Comparison of ENCODE assay signal across 7 mouse cellular contexts in the genomic region with DNA sequence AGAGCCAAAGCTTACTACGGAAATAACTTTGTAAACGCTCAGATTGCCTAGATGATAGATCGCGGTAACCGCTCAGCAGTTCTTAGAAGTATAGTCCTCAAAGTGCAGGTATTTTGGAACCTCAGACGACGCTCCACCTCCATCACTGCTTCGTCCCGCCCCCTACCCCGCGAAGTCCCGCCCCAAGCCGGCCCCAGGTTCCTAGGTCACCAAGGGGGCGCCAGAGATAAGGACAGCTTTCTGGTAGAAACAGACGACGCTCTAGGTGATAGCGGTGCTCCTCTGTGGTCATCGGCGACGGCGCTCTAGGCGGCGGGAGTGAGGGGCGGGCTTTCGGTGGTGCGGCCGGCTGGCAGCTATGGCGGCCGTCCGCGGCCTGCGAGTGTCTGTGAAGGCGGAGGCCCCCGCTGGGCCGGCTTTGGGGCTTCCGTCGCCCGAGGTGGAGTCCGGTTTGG. TPM values are rescaled to one million over a fixed set of nuclear protein-coding genes. Genes with fewer than 3 reads are reported as not detected.
DNase-seq lines count a peak whose midpoint lies in the region; ATAC-seq and TF ChIP-seq lines count a peak whose summit lies in the region.

A gene (plus strand): TSS at position 242 of the 455 bp plus-strand sequence.

- peaks cover 10% of the 10 kb centered on the region for H3K36me3 ChIP-seq in embryonic facial prominence, embryonic 12.5 days
- H3K36me3 ChIP-seq in kidney, adult 2 months (ENCODE audit: control insufficient read depth, insufficient read depth, low read length) = no peaks in the 10 kb centered on the region
- peaks cover 25% of the 10 kb centered on the region for H3K36me3 ChIP-seq in limb, embryonic 12.5 days
- 0 out of 2 replicates have a peak, but pooled peaks cover 3% of the 10 kb centered on the region for H3K36me3 ChIP-seq in midbrain, embryonic 15.5 days (replicated peaks)
- H3K36me3 ChIP-seq in spleen, adult 2 months (ENCODE audit: control insufficient read depth, insufficient read depth, low read length) = peaks cover 4% of the 10 kb centered on the region; the same call in 1 of the 2 replicates

- peak within 1 kb of the TSS; percentile 89 for H3K4me2 ChIP-seq in embryonic facial prominence, embryonic 12.5 days (replicated peaks)
- peak within 1 kb of the TSS; percentile 83 for H3K4me2 ChIP-seq in limb, embryonic 12.5 days
- peak within 1 kb of the TSS; percentile 73 for H3K4me2 ChIP-seq in midbrain, embryonic 15.5 days

- peak; percentile 66 for TF ChIP-seq CTCF in kidney, adult 2 months (conservative IDR thresholded peaks at IDR 0.05; ENCODE audit: insufficient read depth, insufficient read length, low read depth, low read length)
- TF ChIP-seq CTCF in spleen, adult 2 months (IDR thresholded peaks at IDR 0.05; ENCODE audit: extremely low read depth, insufficient read depth, insufficient read length, insufficient replicate concordance) = peak; percentile 78; the same call in 1 of the 2 replicates

- no peaks in the 10 kb centered on the region for H3K27me3 ChIP-seq in embryonic facial prominence, embryonic 12.5 days
- H3K27me3 ChIP-seq in kidney, adult 2 months (replicated peaks; ENCODE audit: control insufficient read depth, insufficient read depth, low read length) = no peaks in the 10 kb centered on the region
- no peaks in the 10 kb centered on the region for H3K27me3 ChIP-seq in limb, embryonic 12.5 days
- no peaks in the 10 kb centered on the region for H3K27me3 ChIP-seq in midbrain, embryonic 15.5 days (replicated peaks)
- H3K27me3 ChIP-seq in spleen, adult 2 months (ENCODE audit: control insufficient read depth, insufficient read depth, low read length) = no peaks in the 10 kb centered on the region

- H3K9ac ChIP-seq in embryonic facial prominence, embryonic 12.5 days = peak within 1 kb of the TSS; percentile 92
- H3K9ac ChIP-seq in limb, embryonic 12.5 days (replicated peaks) = peak within 1 kb of the TSS; percentile 92
- H3K9ac ChIP-seq in midbrain, embryonic 15.5 days = peak within 1 kb of the TSS; percentile 92

- no peak for TF ChIP-seq POLR2A in kidney, adult 2 months (IDR thresholded peaks at IDR 0.05; ENCODE audit: low read depth, low read length)
- peak; percentile 36; the same call in 1 of the 2 replicates for TF ChIP-seq POLR2A in spleen, adult 2 months (IDR thresholded peaks at IDR 0.05; ENCODE audit: low read depth, low read length)

- peaks cover 13% of the 10 kb centered on the region for H3K4me1 ChIP-seq in embryonic facial prominence, embryonic 12.5 days
- H3K4me1 ChIP-seq in kidney, adult 2 months (ENCODE audit: control insufficient read depth, insufficient read depth, low read length) = peaks cover 7% of the 10 kb centered on the region; the same call in 1 of the 2 replicates
- H3K4me1 ChIP-seq in limb, embryonic 12.5 days (replicated peaks) = peaks cover 22% of the 10 kb centered on the region
- peaks cover 18% of the 10 kb centered on the region for H3K4me1 ChIP-seq in midbrain, embryonic 15.5 days
- peaks cover 6% of the 10 kb centered on the region; the same call in 1 of the 2 replicates for H3K4me1 ChIP-seq in spleen, adult 2 months (ENCODE audit: control insufficient read depth, insufficient read depth, insufficient read length)

- H3K9me3 ChIP-seq in embryonic facial prominence, embryonic 12.5 days = no peaks in the 10 kb centered on the region
- no peaks in the 10 kb centered on the region for H3K9me3 ChIP-seq in limb, embryonic 12.5 days
- H3K9me3 ChIP-seq in midbrain, embryonic 15.5 days = no peaks in the 10 kb centered on the region

- H3K4me3 ChIP-seq in embryonic facial prominence, embryonic 12.5 days = peak within 1 kb of the TSS; percentile 85
- peak within 1 kb of the TSS; percentile 70 for H3K4me3 ChIP-seq in kidney, adult 2 months (ENCODE audit: insufficient read depth, low read depth, low read length)
- H3K4me3 ChIP-seq in limb, embryonic 12.5 days (replicated peaks) = peak within 1 kb of the TSS; percentile 93
- peak within 1 kb of the TSS; percentile 80 for H3K4me3 ChIP-seq in midbrain, embryonic 15.5 days
- H3K4me3 ChIP-seq in spleen, adult 2 months (ENCODE audit: extremely low read depth, insufficient read depth, insufficient read length) = peak within 1 kb of the TSS; percentile 82

- peak; percentile 96 for DNase-seq in adrenal gland, postnatal 25 days
- peak; percentile 99 for DNase-seq in heart, adult 11 months
- DNase-seq in kidney, adult 2 months = peak; percentile 98
- DNase-seq in spleen, adult 2 months (ENCODE audit: low read depth in 1 of 2, low spot score in 2 of 2) = peak; percentile 96

- H3K27ac ChIP-seq in embryonic facial prominence, embryonic 12.5 days = peak within 1 kb of the TSS; percentile 76
- peak within 1 kb of the TSS; percentile 82 for H3K27ac ChIP-seq in kidney, adult 2 months (ENCODE audit: insufficient read depth, low read depth, low read length)
- H3K27ac ChIP-seq in limb, embryonic 12.5 days = peak within 1 kb of the TSS; percentile 87
- H3K27ac ChIP-seq in midbrain, embryonic 15.5 days = peak within 1 kb of the TSS; percentile 89
- H3K27ac ChIP-seq in spleen, adult 2 months (ENCODE audit: insufficient read depth, low read length) = peak within 1 kb of the TSS; percentile 90

- ATAC-seq in embryonic facial prominence, embryonic 12.5 days (ENCODE audit: insufficient number of reproducible peaks, insufficient read depth, low FRiP score, low TSS enrichment) = peak; percentile 95
- ATAC-seq in limb, embryonic 12.5 days (ENCODE audit: insufficient number of reproducible peaks, insufficient read depth, low FRiP score, low TSS enrichment, low read depth) = peak; percentile 93
- ATAC-seq in midbrain, embryonic 15.5 days (replicated peaks) = peak; percentile 96

- 1% methylated on average over 39 of the region's 39 CpGs for WGBS in embryonic facial prominence, embryonic 12.5 days
- under 1% methylated on average over 38 of the region's 39 CpGs for WGBS in kidney, adult 2 months
- WGBS in limb, embryonic 12.5 days = under 1% methylated on average over 39 of the region's 39 CpGs
- under 1% methylated on average over 39 of the region's 39 CpGs for WGBS in midbrain, embryonic 15.5 days
- WGBS in spleen, adult 2 months = 2% methylated on average over 39 of the region's 39 CpGs

RNA-seq across cellular contexts. Expression of the gene that starts here (rescaled TPM):
- total RNA-seq in adrenal gland, postnatal 25 days (2021) = 10.8 and 15.1 TPM in 2 replicates
- polyA plus RNA-seq in embryonic facial prominence, embryonic 12.5 days (2016; fragmentation: Nextera tagmentation; extraction: Ambion mirVana) = 14.2 and 14.9 TPM in 2 replicates
- polyA plus RNA-seq in kidney, adult 2 months (2012; rRNA removed) = 2.2 and 2.9 TPM in 2 replicates
- polyA plus RNA-seq in limb, embryonic 12.5 days (2016; fragmentation: Nextera tagmentation; extraction: Ambion mirVana) = 15.1 and 16.3 TPM in 2 replicates
- polyA plus RNA-seq in midbrain, embryonic 15.5 days (2015; fragmentation: Nextera tagmentation; extraction: Ambion mirVana) = 10.9 and 12.7 TPM in 2 replicates
- polyA plus RNA-seq in spleen, adult 2 months (2012; rRNA removed) = 1.8 and 2.0 TPM in 2 replicates

Comparison
In these comparisons a context has a peak if more than half of its experiments do, and no peak if none do; other contexts are left out.
1. Peak in every context shown above with its lines: DNase-seq, ATAC-seq, H3K4me3 ChIP-seq and H3K27ac ChIP-seq.